Mouse (Mus musculus) forebrain, embryonic 12.5 days (tissue): ENCODE data around the gene Selplg. TPM values are rescaled to one million over a fixed set of nuclear protein-coding genes. Genes with fewer than 3 reads are reported as not detected.
"Not testable (repeated sequence)": the region's sequence is repeated elsewhere in the genome, so short reads cannot be mapped to it uniquely, and the experiment has no call there.

Experiments
- ATAC-seq: fragments of 200-750 bp; cut with Nextera tagmentation; 2 replicates; pipeline ENCODE4 v1.8.0; 2017; ENCODE audit warnings: moderate TSS enrichment; ENCODE audit not compliant: low FRiP score
- H3K27ac ChIP-seq: fragments of 300-500 bp; sonication (generic); 2 replicates; pipeline ENCODE4 v1.5.1; 2016; ENCODE audit warnings: mild to moderate bottlenecking
- H3K27me3 ChIP-seq: fragments of 300-500 bp; sonication (generic); 2 replicates; pipeline ENCODE4 v1.6.1; 2016; ENCODE audit warnings: mild to moderate bottlenecking
- H3K36me3 ChIP-seq: fragments of 300-500 bp; sonication (generic); replicated peaks from 2 replicates; pipeline ENCODE4 v1.6.1; 2016; ENCODE audit warnings: mild to moderate bottlenecking
- H3K4me1 ChIP-seq: fragments of 300-500 bp; sonication (generic); 2 replicates; pipeline ENCODE4 v1.6.1; 2016
- H3K4me2 ChIP-seq: fragments of 300-500 bp; sonication (generic); 2 replicates; pipeline ENCODE4 v1.6.1; 2016; ENCODE audit warnings: mild to moderate bottlenecking, moderate library complexity
- H3K4me3 ChIP-seq: fragments of 300-500 bp; sonication (generic); replicated peaks from 2 replicates; pipeline ENCODE4 v1.5.1; 2016; ENCODE audit warnings: mild to moderate bottlenecking
- H3K9ac ChIP-seq: fragments of 300-500 bp; sonication (generic); 2 replicates; pipeline ENCODE4 v1.6.1; 2016; ENCODE audit warnings: mild to moderate bottlenecking
- H3K9me3 ChIP-seq: fragments of 300-500 bp; sonication (generic); 2 replicates; pipeline ENCODE4 v1.6.1; 2016
- WGBS: fragments of 180-500 bp; shearing (Covaris S2); methylation state at CpG from one replicate; pipeline ENCODE4 v1.1.7; 2016; 5-methylcytosine and 5-hydroxymethylcytosine counted together
- polyA plus RNA-seq: library from polyadenylated mRNA; unstranded; fragments of >200 nt; fragmentation: Nextera tagmentation; extraction: Ambion mirVana; gene quantifications from 2 replicates; pipeline ENCODE4 v1.2.1, GENCODE M21; 2016

Gene Selplg
- polyA plus RNA-seq, 1 experiment from 2014 or later = 0.82 TPM

GRCm38 (mm10) chr5:113798525-113798924 lies 33.9 kb downstream of the Selplg start:
- no peaks in the 10 kb centered on the region for H3K36me3 ChIP-seq
- H3K4me2 ChIP-seq = no peak overlapping the region
- 88% methylated on average over 9 of the region's 9 CpGs for WGBS
- H3K9ac ChIP-seq = no peak overlapping the region
- H3K4me1 ChIP-seq = peaks cover 27% of the 10 kb centered on the region
- H3K27me3 ChIP-seq = peaks cover 26% of the 10 kb centered on the region; the same call in 1 of the 2 replicates
- H3K27ac ChIP-seq = no peak overlapping the region
- no peak for ATAC-seq
- no peak overlapping the region for H3K4me3 ChIP-seq
- no peaks in the 10 kb centered on the region for H3K9me3 ChIP-seq

DNA sequence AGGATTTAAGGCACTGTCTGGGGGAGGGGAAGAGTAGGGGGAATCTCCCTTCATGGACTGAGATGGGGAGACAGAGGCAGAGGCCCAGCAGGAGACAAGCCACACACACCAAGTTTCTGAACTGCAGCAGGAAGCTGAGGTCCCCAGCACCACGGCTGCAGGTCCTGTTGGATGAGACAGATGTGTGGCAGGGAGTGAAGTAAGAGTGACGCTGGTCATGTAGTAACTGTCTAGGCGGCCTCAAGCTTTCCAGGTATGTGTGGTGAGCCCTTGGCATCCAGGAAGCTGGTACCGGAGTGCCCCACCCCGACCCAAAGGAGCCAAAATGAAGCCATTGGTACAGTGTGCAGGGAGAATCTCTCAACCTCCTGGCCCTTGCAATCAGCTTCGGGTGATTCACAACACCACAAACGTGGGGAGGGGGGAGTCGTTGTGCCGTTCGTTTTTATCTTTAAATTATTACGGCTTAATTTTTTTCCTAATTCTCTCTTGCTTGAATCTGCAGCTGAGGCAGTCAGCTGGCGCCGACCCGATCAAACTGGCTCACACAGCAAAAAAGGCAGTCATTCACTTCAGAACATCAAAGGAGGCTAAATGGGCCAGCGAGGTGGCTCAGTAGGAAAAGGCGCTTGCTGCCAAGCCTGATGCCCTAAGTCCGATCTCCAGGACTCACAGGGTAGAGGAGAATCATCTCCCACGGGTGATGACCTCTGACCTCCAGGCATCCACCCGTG lies 35.1 kb downstream of the Selplg start:
- H3K4me3 ChIP-seq = no peak overlapping the region
- H3K9me3 ChIP-seq = no peaks in the 10 kb centered on the region
- H3K27ac ChIP-seq = peak overlapping the region; percentile 27; the same call in 1 of the 2 replicates
- H3K27me3 ChIP-seq = peaks cover 26% of the 10 kb centered on the region; the same call in 1 of the 2 replicates
- H3K4me2 ChIP-seq = peak overlapping the region; percentile 21
- no peak for ATAC-seq
- H3K36me3 ChIP-seq = no peaks in the 10 kb centered on the region
- H3K4me1 ChIP-seq = peaks cover 27% of the 10 kb centered on the region
- 16% methylated on average over 19 of the region's 19 CpGs for WGBS
- H3K9ac ChIP-seq = no peak overlapping the region

DNA sequence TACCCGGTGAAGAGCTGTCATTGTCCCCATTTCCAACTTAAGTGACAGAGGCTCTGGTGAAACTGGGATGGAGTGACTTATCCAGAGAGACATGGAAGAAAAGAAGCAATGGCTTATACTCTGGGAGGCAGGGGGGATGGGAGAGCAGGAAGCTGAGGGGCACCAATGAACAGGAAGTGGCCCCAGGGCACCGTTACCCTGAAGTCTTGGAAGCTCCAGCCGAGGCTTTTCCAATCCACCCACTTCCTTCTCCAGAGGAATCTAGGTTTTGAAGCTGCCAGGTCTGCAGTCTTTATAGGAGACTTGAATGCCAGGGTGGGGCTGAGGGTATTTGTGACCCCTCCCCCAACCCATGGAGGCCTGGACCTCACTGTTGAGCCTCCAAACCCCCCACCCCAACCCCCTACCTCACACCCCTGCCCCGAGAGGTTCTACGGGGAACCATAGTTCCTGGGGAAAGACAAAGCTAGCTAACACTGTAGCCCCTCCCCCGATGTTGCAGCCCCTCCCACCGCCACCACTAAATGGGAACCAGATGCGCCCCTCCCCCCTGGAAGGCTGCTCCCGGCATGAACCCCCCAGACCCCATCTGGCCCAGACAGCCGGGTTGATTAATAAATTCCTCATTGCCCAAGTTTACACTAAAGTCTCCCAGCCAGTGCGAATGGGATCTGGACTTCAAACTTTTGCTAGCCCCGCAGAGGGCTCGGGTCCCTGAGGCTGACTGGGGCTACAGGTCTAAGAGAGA lies 35.9 kb downstream of the Selplg start:
- H3K9me3 ChIP-seq = no peaks in the 10 kb centered on the region
- no peak overlapping the region for H3K9ac ChIP-seq
- no peak overlapping the region for H3K4me3 ChIP-seq
- no peaks in the 10 kb centered on the region for H3K36me3 ChIP-seq
- peak overlapping the region; percentile 27; the same call in 1 of the 2 replicates for H3K27ac ChIP-seq
- no peak for ATAC-seq
- H3K4me2 ChIP-seq = peak overlapping the region; percentile 21
- peaks cover 26% of the 10 kb centered on the region; the same call in 1 of the 2 replicates for H3K27me3 ChIP-seq
- 9% methylated on average over 13 of the region's 13 CpGs for WGBS
- H3K4me1 ChIP-seq = peaks cover 27% of the 10 kb centered on the region

- no peak for ATAC-seq
- peaks cover 15% of the 10 kb centered on the region for H3K4me1 ChIP-seq
- H3K4me2 ChIP-seq = no peak overlapping the region
- H3K9me3 ChIP-seq = no peaks in the 10 kb centered on the region
- no peaks in the 10 kb centered on the region for H3K36me3 ChIP-seq
- 84% methylated on average over 16 of the region's 16 CpGs for WGBS
- H3K4me3 ChIP-seq = no peak overlapping the region
- H3K27ac ChIP-seq = no peak overlapping the region
- no peaks in the 10 kb centered on the region for H3K27me3 ChIP-seq
- H3K9ac ChIP-seq = no peak overlapping the region
These were observed 41.0 kb downstream of the Selplg start for GRCm38 (mm10) chr5:113791197-113792095.

- no peaks in the 10 kb centered on the region for H3K36me3 ChIP-seq
These were observed 41.8 kb downstream of the Selplg start for GRCm38 (mm10) chr5:113790453-113791196.

DNA sequence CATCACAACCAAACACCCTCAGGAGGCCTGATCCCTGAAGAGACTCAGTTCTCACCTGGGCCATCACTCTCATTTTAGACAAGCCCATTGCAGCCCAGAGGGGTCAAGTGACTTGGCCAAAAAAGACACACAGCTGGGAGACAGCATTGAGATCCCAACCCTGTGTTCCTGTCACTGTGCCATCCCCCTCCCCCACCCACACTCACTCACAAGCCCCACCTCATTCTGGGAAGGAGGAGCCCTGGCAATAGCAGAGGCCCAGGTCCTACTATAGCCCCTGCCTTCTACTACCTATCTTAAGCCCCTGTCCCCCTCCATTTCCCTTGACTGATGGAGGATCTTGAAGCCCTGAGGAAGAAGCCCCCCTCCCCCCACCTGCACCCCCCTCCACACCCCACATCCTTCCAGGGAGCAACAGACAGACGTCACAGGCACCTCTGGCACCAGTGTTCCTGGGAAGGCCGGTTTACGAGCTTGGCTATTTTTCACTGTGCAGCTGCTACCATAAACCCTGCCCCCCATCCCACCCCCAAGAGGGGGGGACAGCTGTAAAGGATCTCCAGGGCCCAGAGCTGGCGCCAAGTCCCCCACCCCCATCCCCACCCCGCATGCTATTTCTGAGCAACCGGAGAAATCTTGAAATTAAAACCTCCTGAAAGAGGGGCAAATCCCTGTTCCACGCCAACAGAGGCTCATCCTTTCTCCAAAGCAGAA lies 43.2 kb downstream of the Selplg start:
- WGBS = 48% methylated on average over 7 of the region's 7 CpGs
- peaks cover 4% of the 10 kb centered on the region; the same call in 1 of the 2 replicates for H3K27me3 ChIP-seq
- H3K27ac ChIP-seq = no peak overlapping the region
- no peak overlapping the region for H3K4me3 ChIP-seq
- H3K4me1 ChIP-seq = 0 out of 2 replicates have a peak, but pooled peaks cover 11% of the 10 kb centered on the region
- no peaks in the 10 kb centered on the region for H3K9me3 ChIP-seq
- no peak for ATAC-seq
- H3K4me2 ChIP-seq = no peak overlapping the region
- H3K9ac ChIP-seq = no peak overlapping the region
- no peaks in the 10 kb centered on the region for H3K36me3 ChIP-seq

More at GRCm38 (mm10) chr5:113790453-113791196, 41.8 kb downstream of the Selplg start:
- no peak for ATAC-seq
- H3K4me3 ChIP-seq = no peak overlapping the region
- no peak overlapping the region for H3K4me2 ChIP-seq
- H3K27ac ChIP-seq = no peak overlapping the region
- H3K9ac ChIP-seq = no peak overlapping the region
- 0 out of 2 replicates have a peak, but pooled peaks cover 11% of the 10 kb centered on the region for H3K4me1 ChIP-seq
- H3K9me3 ChIP-seq = no peaks in the 10 kb centered on the region
- 75% methylated on average over 11 of the region's 11 CpGs for WGBS
- no peaks in the 10 kb centered on the region for H3K27me3 ChIP-seq

GRCm38 (mm10) chr5:113788645-113789044 lies 43.8 kb downstream of the Selplg start:
- Histone ChIP-seq H3K36me3 (no peaks in the 10 kb centered on the region), H3K4me1 (0 out of 2 replicates have a peak, but pooled peaks cover 11% of the 10 kb centered on the region), H3K4me2 (no peak overlapping the region), H3K9me3 (no peaks in the 10 kb centered on the region), H3K27me3 (peaks cover 6% of the 10 kb centered on the region), H3K27ac (no peak overlapping the region), H3K4me3 (no peak overlapping the region), H3K9ac (no peak overlapping the region)
- 45% methylated on average over 6 of the region's 6 CpGs for WGBS
- ATAC-seq = no peak

- H3K9me3 ChIP-seq = no peaks in the 10 kb centered on the region
- H3K9ac ChIP-seq = no peak overlapping the region
- 0 out of 2 replicates have a peak overlapping the region, but pooled peaks have one; percentile 5 for H3K27ac ChIP-seq
- H3K4me2 ChIP-seq = no peak overlapping the region
- 85% methylated on average over 5 of the region's 5 CpGs for whole genome bisulfite sequencing
- peaks cover 20% of the 10 kb centered on the region for H3K27me3 ChIP-seq
- peaks cover 11% of the 10 kb centered on the region; the same call in 1 of the 2 replicates for H3K4me1 ChIP-seq
- no peak for ATAC-seq
- no peaks in the 10 kb centered on the region for H3K36me3 ChIP-seq
- H3K4me3 ChIP-seq = no peak overlapping the region
These were observed 45.5 kb downstream of the Selplg start for GRCm38 (mm10) chr5:113786985-113787384.

DNA sequence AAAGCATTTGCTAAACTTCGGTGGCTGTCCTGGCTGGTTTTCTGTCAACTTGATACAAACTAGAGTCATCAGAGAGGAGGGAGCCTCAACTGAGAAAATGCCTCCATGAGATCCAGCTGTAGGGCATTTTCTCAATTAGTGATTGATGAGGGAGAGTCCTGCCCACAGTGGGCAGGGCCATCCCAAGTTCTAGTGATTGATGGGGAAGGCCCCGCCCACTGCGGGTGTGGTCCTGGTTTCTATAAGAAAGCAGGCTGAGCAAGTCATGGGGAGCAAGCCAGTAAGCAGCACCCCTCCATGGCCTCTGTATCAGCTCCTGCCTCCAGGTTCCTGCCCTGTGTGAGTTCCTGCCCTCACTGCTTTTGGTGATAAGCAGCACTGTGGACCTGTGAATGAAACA lies 48.3 kb downstream of the Selplg start:
- not testable (repeated sequence) for ATAC-seq, H3K4me1 ChIP-seq, H3K4me2 ChIP-seq, H3K9me3 ChIP-seq, H3K4me3 ChIP-seq, H3K27ac ChIP-seq, H3K9ac ChIP-seq, H3K36me3 ChIP-seq
- H3K27me3 ChIP-seq = peaks cover 20% of the 10 kb centered on the region
- WGBS = 36% methylated on average over 3 of the region's 3 CpGs

GRCm38 (mm10) chr5:113783581-113784001 lies 48.9 kb downstream of the Selplg start:
- no peak overlapping the region for H3K4me2 ChIP-seq
- H3K4me1 ChIP-seq = no peaks in the 10 kb centered on the region; the same call in 1 of the 2 replicates
- H3K9ac ChIP-seq = no peak overlapping the region
- ATAC-seq = no peak
- no peak overlapping the region for H3K4me3 ChIP-seq
- 0 out of 2 replicates have a peak, but pooled peaks cover 1% of the 10 kb centered on the region for H3K36me3 ChIP-seq
- H3K9me3 ChIP-seq = peaks cover 8% of the 10 kb centered on the region; the same call in 1 of the 2 replicates
- H3K27me3 ChIP-seq = peaks cover 20% of the 10 kb centered on the region
- 28% methylated on average over 12 of the region's 12 CpGs for WGBS
- H3K27ac ChIP-seq = 0 out of 2 replicates have a peak overlapping the region, but pooled peaks have one; percentile 5
